Mouse (Mus musculus) liver, embryonic 14.5 days (tissue): ENCODE results near the gene Rps19.

ENCODE experiments used
- CTCF ChIP-seq: IDR thresholded peaks from 2 replicates; pipeline ENCODE4 v1.5.1; 2016; ENCODE audit warnings: antibody characterized with exemption, low read depth, control low read depth
- EP300 ChIP-seq: IDR thresholded peaks from 2 replicates; pipeline ENCODE4 v1.6.1; 2016; ENCODE audit warnings: antibody characterized with exemption, low read depth

DNA sequence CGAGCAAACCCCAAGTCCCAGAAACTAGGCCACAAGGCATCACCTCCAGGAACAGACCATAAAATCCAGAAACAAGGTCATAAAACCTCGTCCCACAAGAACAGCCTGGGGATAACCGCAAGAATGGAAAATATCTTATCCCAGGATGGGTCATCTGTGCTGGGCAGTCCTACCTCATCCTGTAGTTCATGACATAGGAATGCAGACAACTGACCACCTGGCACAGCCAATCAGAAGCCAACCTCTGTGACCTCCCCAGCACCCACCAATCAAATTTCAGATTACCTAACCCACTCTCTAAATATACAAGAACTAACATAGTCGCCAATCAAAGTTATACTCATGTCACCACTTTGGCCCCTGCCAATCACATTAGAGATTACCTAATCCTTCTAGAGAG, 43.2 kb upstream of the Rps19 start:
- no peak for TF ChIP-seq EP300
- TF ChIP-seq CTCF = no peak
